Mouse (Mus musculus): Measurements from ENCODE around the gene Enpp6.

DNA sequence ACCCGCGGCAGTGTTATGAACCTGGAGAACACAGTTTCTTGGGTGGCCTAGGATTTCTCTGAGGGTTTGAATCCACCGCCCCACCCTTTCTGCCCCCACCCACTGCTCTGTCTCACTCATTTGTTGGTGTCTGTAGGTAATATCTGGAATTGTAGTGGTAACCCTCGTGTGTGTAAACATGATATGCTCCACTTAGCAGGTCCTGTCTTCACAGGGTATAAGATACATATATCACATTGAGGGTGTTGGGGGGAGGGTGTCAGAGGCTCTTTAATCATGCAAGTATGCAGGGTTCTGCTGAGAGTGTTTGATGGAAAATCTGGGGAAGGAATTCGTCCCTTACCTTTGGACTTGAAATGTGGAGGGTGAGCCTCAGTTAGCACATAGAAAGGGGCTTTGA lies 149.4 kb downstream of the Enpp6 start:
- TF ChIP-seq CTCF (IDR thresholded peaks at IDR 0.05; ENCODE audit: low read depth) (no peak), EP300 (IDR thresholded peaks at IDR 0.05; ENCODE audit: low read depth) (no peak)

Data from heart, postnatal 0 days (tissue).